Mouse (Mus musculus) midbrain, embryonic 10.5 days (tissue): Measurements from ENCODE around the gene Aif1. TPM values are rescaled to one million over a fixed set of nuclear protein-coding genes. Genes with fewer than 3 reads are reported as not detected.
"Not testable (repeated sequence)": the region's sequence is repeated elsewhere in the genome, so short reads cannot be mapped to it uniquely, and the experiment has no call there.

Experiments
- DNase-seq: peaks from one replicate; pipeline ENCODE4 v3.0.0-alpha.2; 2017; ENCODE audit warnings: low spot score
- H3K27ac ChIP-seq: fragments of 300-500 bp; sonication (generic); replicated peaks from 2 replicates; pipeline ENCODE4 v1.5.1; 2016; ENCODE audit warnings: mild to moderate bottlenecking
- H3K27me3 ChIP-seq: fragments of 300-500 bp; sonication (generic); 2 replicates; pipeline ENCODE4 v1.6.1; 2016; ENCODE audit warnings: low read depth, mild to moderate bottlenecking; ENCODE audit not compliant: poor library complexity, severe bottlenecking
- H3K36me3 ChIP-seq: fragments of 300-500 bp; sonication (generic); 2 replicates; pipeline ENCODE4 v1.6.1; 2016; ENCODE audit warnings: mild to moderate bottlenecking, moderate library complexity
- H3K4me1 ChIP-seq: fragments of 300-500 bp; sonication (generic); 2 replicates; pipeline ENCODE4 v1.6.1; 2016
- H3K4me3 ChIP-seq: fragments of 300-500 bp; sonication (generic); 2 replicates; pipeline ENCODE4 v1.5.1; 2016; ENCODE audit warnings: mild to moderate bottlenecking, moderate library complexity
- H3K9me3 ChIP-seq: fragments of 300-500 bp; sonication (generic); replicated peaks from 2 replicates; pipeline ENCODE4 v1.6.1; 2016; ENCODE audit warnings: mild to moderate bottlenecking
- WGBS: fragments of 180-500 bp; shearing (Covaris S2); methylation state at CpG from one replicate; pipeline ENCODE4 v1.1.7; 2016; 5-methylcytosine and 5-hydroxymethylcytosine counted together
- microRNA-seq: library from miRNA; unstranded; fragments of <30 nt; microRNA quantifications from one replicate; pipeline ENCODE4, GENCODE M21; 2017
- polyA plus RNA-seq: library from polyadenylated mRNA; unstranded; fragments of >200 nt; fragmentation: Nextera tagmentation; extraction: Ambion mirVana; gene quantifications from 2 replicates; pipeline ENCODE4 v1.2.1, GENCODE M21; 2016

Aif1 gene
- polyA plus RNA-seq, 1 experiment from 2014 or later = 4.0 TPM

DNA sequence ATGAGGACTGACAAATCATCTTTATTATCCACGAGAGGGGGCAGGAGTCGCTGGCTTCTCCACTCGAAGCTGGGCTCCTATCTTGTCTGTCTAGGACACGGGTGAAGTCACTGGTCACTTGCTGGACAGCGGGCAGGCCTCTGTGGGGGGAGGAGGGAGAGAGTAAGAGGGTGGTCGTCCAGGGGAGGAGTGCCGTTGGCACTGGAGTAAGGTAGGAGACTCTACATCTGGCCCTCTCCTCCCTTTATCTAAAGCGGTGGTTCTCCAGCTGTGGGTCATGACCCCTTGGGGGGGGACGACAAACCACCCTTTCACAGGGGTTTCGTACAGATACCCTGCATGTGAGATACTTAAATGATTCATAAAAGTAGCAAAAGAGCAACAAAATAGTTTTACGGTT, 46.9 kb downstream of the Aif1 start:
- H3K27ac ChIP-seq = no peak overlapping the region
- H3K9me3 ChIP-seq = no peaks in the 10 kb centered on the region
- H3K27me3 ChIP-seq = no peaks in the 10 kb centered on the region
- 76% methylated on average over 11 of the region's 11 CpGs for WGBS
- no peak overlapping the region for H3K4me3 ChIP-seq
- H3K36me3 ChIP-seq = peaks cover 29% of the 10 kb centered on the region
- DNase-seq = no peak
- H3K4me1 ChIP-seq = peaks cover 29% of the 10 kb centered on the region

GRCm38 (mm10) chr17:35127017-35127416, 48.9 kb downstream of the Aif1 start:
- 71% methylated on average over 13 of the region's 13 CpGs for WGBS
- Histone ChIP-seq H3K27me3 (no peaks in the 10 kb centered on the region), H3K9me3 (no peaks in the 10 kb centered on the region), H3K4me1 (peaks cover 36% of the 10 kb centered on the region), H3K4me3 (peak overlapping the region; percentile 78), H3K27ac (0 out of 2 replicates have a peak overlapping the region, but pooled peaks have one; percentile 92), H3K36me3 (peaks cover 37% of the 10 kb centered on the region)
- DNase-seq = no peak

DNA sequence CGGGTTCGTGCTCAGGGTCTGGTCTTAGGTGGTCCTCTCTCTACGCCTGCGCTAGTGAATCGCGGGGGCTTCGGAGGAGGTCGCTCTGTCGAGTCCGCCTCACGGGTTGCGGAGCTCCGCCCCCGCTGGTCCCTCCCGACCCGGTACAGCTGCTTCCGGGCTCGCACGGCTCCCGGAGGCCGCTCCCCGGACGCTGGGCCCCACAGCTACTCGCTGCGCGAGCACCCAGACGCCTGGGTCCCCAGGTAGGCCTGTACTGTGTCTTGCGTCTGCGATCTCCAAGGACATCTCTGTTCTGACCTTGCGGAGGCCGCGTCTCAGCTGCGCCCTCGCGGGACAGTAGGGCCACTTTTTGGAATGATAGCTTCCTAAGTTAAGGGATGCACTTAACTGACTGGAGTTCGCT, 49.7 kb downstream of the Aif1 start, which contains the start of gene D17H6S53E:
Gene D17H6S53E (plus strand): TSS at position 168 of the 406 bp plus-strand sequence.
- peaks cover 41% of the 10 kb centered on the region for H3K4me1 ChIP-seq
- H3K4me3 ChIP-seq = peak within 1 kb of the TSS; percentile 78
- H3K36me3 ChIP-seq = peaks cover 37% of the 10 kb centered on the region
- no peaks in the 10 kb centered on the region for H3K9me3 ChIP-seq
- peak; percentile 76 for DNase-seq
- no peaks in the 10 kb centered on the region for H3K27me3 ChIP-seq
- under 1% methylated on average over 36 of the region's 36 CpGs for WGBS
- H3K27ac ChIP-seq = peak within 1 kb of the TSS; percentile 92

GRCm38 (mm10) chr17:35125578-35125977, 50.3 kb downstream of the Aif1 start:
- no peaks in the 10 kb centered on the region for H3K27me3 ChIP-seq
- no peak for DNase-seq
- H3K27ac ChIP-seq = no peak overlapping the region
- H3K9me3 ChIP-seq = no peaks in the 10 kb centered on the region
- H3K4me1 ChIP-seq = peaks cover 42% of the 10 kb centered on the region
- WGBS = 36% methylated on average over 6 of the region's 6 CpGs
- peak overlapping the region; percentile 78 for H3K4me3 ChIP-seq
- peaks cover 37% of the 10 kb centered on the region for H3K36me3 ChIP-seq

- peaks cover 47% of the 10 kb centered on the region for H3K4me1 ChIP-seq
- H3K4me3 ChIP-seq = peak overlapping the region; percentile 78; the same call in 1 of the 2 replicates
- WGBS = 92% methylated on average over 1 of the region's 1 CpGs
- H3K27ac ChIP-seq = no peak overlapping the region
- H3K9me3 ChIP-seq = no peaks in the 10 kb centered on the region
- DNase-seq = no peak
- H3K36me3 ChIP-seq = peaks cover 35% of the 10 kb centered on the region
- H3K27me3 ChIP-seq = no peaks in the 10 kb centered on the region
Observed at GRCm38 (mm10) chr17:35125081-35125480, 50.8 kb downstream of the Aif1 start.

DNA sequence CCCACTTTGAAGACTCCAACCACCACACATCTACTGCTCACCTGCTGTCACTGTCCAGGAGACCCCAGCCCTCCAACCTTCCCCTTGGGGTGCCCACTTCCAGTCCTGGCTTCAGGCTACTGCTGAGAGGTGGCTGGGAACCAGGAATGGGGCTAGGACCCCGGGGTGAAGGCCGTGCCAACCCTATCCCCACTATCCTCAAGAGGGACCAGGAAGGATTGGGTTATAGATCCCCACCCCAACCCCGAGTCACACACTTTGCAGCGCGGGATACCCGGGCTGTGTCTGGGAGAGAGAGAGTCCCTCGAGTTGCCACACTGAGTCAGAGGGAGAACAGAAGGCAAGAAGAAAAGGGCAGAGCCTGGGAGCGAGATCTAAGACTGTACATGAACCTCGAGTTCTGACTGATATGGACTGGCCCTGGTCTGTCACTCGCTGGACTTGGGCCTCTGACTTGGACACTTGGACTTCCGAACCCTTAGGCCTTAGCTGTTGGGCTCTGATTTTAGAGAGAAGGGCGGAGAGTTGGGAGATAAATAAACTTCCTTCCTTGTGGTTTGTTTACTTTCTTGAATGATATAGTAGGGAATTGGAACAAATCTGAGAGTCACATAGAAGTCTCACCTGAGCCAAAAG, 51.5 kb downstream of the Aif1 start:
- not testable (repeated sequence) for DNase-seq, H3K9me3 ChIP-seq, H3K27ac ChIP-seq, H3K27me3 ChIP-seq
- H3K4me1 ChIP-seq = peaks cover 53% of the 10 kb centered on the region
- peaks cover 37% of the 10 kb centered on the region for H3K36me3 ChIP-seq
- 0 out of 2 replicates have a peak overlapping the region, but pooled peaks have one; percentile 1 for H3K4me3 ChIP-seq
- WGBS = 93% methylated on average over 12 of the region's 12 CpGs

- WGBS = 90% methylated on average over 9 of the region's 9 CpGs
- H3K4me1 ChIP-seq = peaks cover 53% of the 10 kb centered on the region
- not testable (repeated sequence) for H3K9me3 ChIP-seq, H3K27me3 ChIP-seq, H3K27ac ChIP-seq, DNase-seq
- peak overlapping the region; percentile 14; the same call in 1 of the 2 replicates for H3K4me3 ChIP-seq
- peaks cover 48% of the 10 kb centered on the region for H3K36me3 ChIP-seq
Observed at GRCm38 (mm10) chr17:35123287-35123686, 52.6 kb downstream of the Aif1 start.

GRCm38 (mm10) chr17:35121871-35122303, 54.0 kb downstream of the Aif1 start, which contains the start of gene Csnk2b:
Gene Csnk2b (minus strand): TSS chr17:35122053.
- peaks cover 53% of the 10 kb centered on the region for H3K36me3 ChIP-seq
- H3K4me1 ChIP-seq = peaks cover 42% of the 10 kb centered on the region
- under 1% methylated on average over 19 of the region's 19 CpGs for WGBS
- DNase-seq = peak; percentile 68
- no peaks in the 10 kb centered on the region for H3K9me3 ChIP-seq
- peak within 1 kb of the TSS; percentile 92 for H3K27ac ChIP-seq
- no peaks in the 10 kb centered on the region for H3K27me3 ChIP-seq
- peak within 1 kb of the TSS; percentile 94 for H3K4me3 ChIP-seq

GRCm38 (mm10) chr17:35121143-35121799, 54.6 kb downstream of the Aif1 start, which contains the start of gene Gpank1:
Gene Gpank1 (plus strand): TSS chr17:35121455.
- H3K9me3 ChIP-seq = no peaks in the 10 kb centered on the region
- peaks cover 57% of the 10 kb centered on the region for H3K36me3 ChIP-seq
- peak; percentile 99 for DNase-seq
- under 1% methylated on average over 50 of the region's 50 CpGs for WGBS
- peaks cover 36% of the 10 kb centered on the region for H3K4me1 ChIP-seq
- no peaks in the 10 kb centered on the region for H3K27me3 ChIP-seq
- peak within 1 kb of the TSS; percentile 92 for H3K27ac ChIP-seq
- peak within 1 kb of the TSS; percentile 94 for H3K4me3 ChIP-seq

Small RNAs within 50 kb of the gene (microRNA-seq; reads per million reads assigned to microRNA genes)
- gene Mir6973a = not detected
- not detected for gene Mir6974

Other genes with a start within 250 kb of the Aif1 start
- 16.1 and 19.2 TPM in 2 replicates for gene Neu1, start 244.8 kb downstream of the Aif1 start, polyA plus RNA-seq
- 0.19 TPM in 1 of 2 replicates, not detected in the other for gene Hspa1b, start 216.8 kb downstream of the Aif1 start, polyA plus RNA-seq
- gene Gm20481, start 206.2 kb downstream of the Aif1 start, polyA plus RNA-seq = 0.27 TPM in 1 of 2 replicates, not detected in the other
- 1.3 and 1.6 TPM in 2 replicates for gene Hspa1a, start 203.9 kb downstream of the Aif1 start, polyA plus RNA-seq
- 0.71 and 0.81 TPM in 2 replicates for gene Hspa1l, start 203.4 kb downstream of the Aif1 start, polyA plus RNA-seq
- gene Lsm2, start 194.2 kb downstream of the Aif1 start, polyA plus RNA-seq = 307 and 337 TPM in 2 replicates
- gene Vars, start 175.1 kb downstream of the Aif1 start, polyA plus RNA-seq = 177 and 210 TPM in 2 replicates
- 0.19 and 0.28 TPM in 2 replicates for gene Vwa7, start 159.5 kb downstream of the Aif1 start, polyA plus RNA-seq
- gene Sapcd1, start 148.1 kb downstream of the Aif1 start, polyA plus RNA-seq = 7.1 and 7.7 TPM in 2 replicates
- gene Msh5, start 129.3 kb downstream of the Aif1 start, polyA plus RNA-seq = 5.4 and 6.3 TPM in 2 replicates
- gene Clic1, start 126.1 kb downstream of the Aif1 start, polyA plus RNA-seq = 216 and 217 TPM in 2 replicates
- 527 and 597 TPM in 2 replicates for gene Ddah2, start 117.0 kb downstream of the Aif1 start, polyA plus RNA-seq
- 0.17 TPM in 2 replicates for gene Ly6g6c, start 110.7 kb downstream of the Aif1 start, polyA plus RNA-seq
- gene Mpig6b, start 109.9 kb downstream of the Aif1 start, polyA plus RNA-seq = 1.3 TPM in 2 replicates
- gene Ly6g6e, start 99.2 kb downstream of the Aif1 start, polyA plus RNA-seq = 0.32 and 0.59 TPM in 2 replicates
- 2.0 and 3.5 TPM in 2 replicates for gene Ly6g6d, start 98.0 kb downstream of the Aif1 start, polyA plus RNA-seq
- 0.70 and 0.86 TPM in 2 replicates for gene Ly6g6f, start 90.5 kb downstream of the Aif1 start, polyA plus RNA-seq
- 56.7 and 68.5 TPM in 2 replicates for gene Abhd16a, start 86.8 kb downstream of the Aif1 start, polyA plus RNA-seq
- gene Ly6g5c, start 67.8 kb downstream of the Aif1 start, polyA plus RNA-seq = not detected in 2 replicates
- 0.99 and 1.1 TPM in 2 replicates for gene Ly6g5b, start 60.6 kb downstream of the Aif1 start, polyA plus RNA-seq
- 33.4 and 34.5 TPM in 2 replicates for gene Gpank1, start 54.6 kb downstream of the Aif1 start, polyA plus RNA-seq
- 299 and 306 TPM in 2 replicates for gene Csnk2b, start 54.0 kb downstream of the Aif1 start, polyA plus RNA-seq
- gene D17H6S53E, start 49.7 kb downstream of the Aif1 start, polyA plus RNA-seq = 9.5 and 9.6 TPM in 2 replicates
- gene Apom, start 44.0 kb downstream of the Aif1 start, polyA plus RNA-seq = 0.53 and 0.66 TPM in 2 replicates
- gene Bag6, start 40.9 kb downstream of the Aif1 start, polyA plus RNA-seq = 56.6 and 67.4 TPM in 2 replicates
- 173 and 198 TPM in 2 replicates for gene Prrc2a, start 11.2 kb downstream of the Aif1 start, polyA plus RNA-seq
- 5.0 and 8.3 TPM in 2 replicates for gene Lst1, start 12.4 kb upstream of the Aif1 start, polyA plus RNA-seq
- gene Ltb, start 18.4 kb upstream of the Aif1 start, polyA plus RNA-seq = 0.10 TPM in 1 of 2 replicates, not detected in the other
- gene Tnf, start 25.9 kb upstream of the Aif1 start, polyA plus RNA-seq = 0.07 TPM in 1 of 2 replicates, not detected in the other
- not detected in 2 replicates for gene Lta, start 29.3 kb upstream of the Aif1 start, polyA plus RNA-seq
- 0.25 and 0.37 TPM in 2 replicates for gene Gm16181, start 44.8 kb upstream of the Aif1 start, polyA plus RNA-seq
- gene Atp6v1g2, start 57.6 kb upstream of the Aif1 start, polyA plus RNA-seq = 9.7 and 11.8 TPM in 2 replicates
- 9.9 and 11.7 TPM in 2 replicates for gene Nfkbil1, start 59.7 kb upstream of the Aif1 start, polyA plus RNA-seq
- 682 and 724 TPM in 2 replicates for gene Ddx39b, start 65.7 kb upstream of the Aif1 start, polyA plus RNA-seq
- 55.3 and 61.1 TPM in 2 replicates for gene H2-D1, start 86.7 kb upstream of the Aif1 start, polyA plus RNA-seq
- not detected in 2 replicates for gene H2-Q1, start 144.3 kb upstream of the Aif1 start, polyA plus RNA-seq
- gene H2-Q2, start 166.2 kb upstream of the Aif1 start, polyA plus RNA-seq = 0.25 and 0.38 TPM in 2 replicates
- gene H2-Q4, start 203.5 kb upstream of the Aif1 start, polyA plus RNA-seq = 2.9 and 3.1 TPM in 2 replicates
- 1.5 and 1.9 TPM in 2 replicates for gene H2-Q6, start 248.8 kb upstream of the Aif1 start, polyA plus RNA-seq